Mouse (Mus musculus): ENCODE data around the gene Arhgap45. TPM values are rescaled to one million over a fixed set of nuclear protein-coding genes. Genes with fewer than 3 reads are reported as not detected.

The Arhgap45 gene
- polyA plus RNA-seq, 1 experiment from 2014 or later = 1.2 TPM

DNA sequence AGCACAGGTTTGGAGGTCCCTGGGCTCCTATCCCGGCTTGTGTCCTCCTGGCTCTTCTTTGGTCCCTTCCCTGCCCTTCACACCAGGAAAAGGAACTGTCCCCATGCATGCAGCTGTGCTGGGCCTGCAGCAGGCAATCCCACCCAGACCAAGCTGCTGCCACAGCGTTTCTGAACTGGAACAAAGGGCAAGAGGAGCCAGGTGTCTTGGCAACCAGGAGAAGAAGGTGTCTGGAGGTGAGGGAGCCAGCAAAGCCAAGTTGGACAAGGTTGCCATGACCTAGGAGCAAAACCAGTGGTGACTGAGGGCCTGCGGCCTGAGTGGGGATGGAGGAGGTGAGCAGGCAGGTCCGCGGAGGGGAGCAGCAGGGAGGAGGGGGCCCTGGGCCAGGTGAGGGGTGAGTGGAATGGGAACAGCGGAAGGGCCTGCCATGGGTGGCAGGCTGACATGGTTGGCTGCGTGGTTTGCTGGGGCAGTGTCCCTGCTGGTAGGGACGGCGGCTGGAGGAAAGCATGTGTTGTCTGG, 30.6 kb downstream of the Arhgap45 start, which contains the start of gene Gpx4:
Gpx4 (plus strand) TSS at position 126 of the 525 bp plus-strand sequence.
- Histone ChIP-seq H3K27ac (ENCODE audit: low read length) (no peak within 1 kb of the TSS), H3K9ac (ENCODE audit: low read depth, low read length) (no peak within 1 kb of the TSS), H3K27me3 (ENCODE audit: control insufficient read depth, insufficient read depth, low read depth, low read length) (no peaks in the 10 kb centered on the region), H3K36me3 (ENCODE audit: control insufficient read depth, insufficient read depth, low read length) (no peaks in the 10 kb centered on the region), H3K4me2 (ENCODE audit: low read length) (no peak within 1 kb of the TSS), H3K4me3 (ENCODE audit: low read depth, low read length) (no peak within 1 kb of the TSS), H3K4me1 (ENCODE audit: control insufficient read depth, insufficient read depth, low read length) (no peaks in the 10 kb centered on the region), H3K9me3 (replicated peaks; ENCODE audit: control insufficient read depth, low read length, poor library complexity, severe bottlenecking) (no peaks in the 10 kb centered on the region)
- 52% methylated on average over 9 of the region's 9 CpGs for WGBS
- ATAC-seq = no peak

DNA sequence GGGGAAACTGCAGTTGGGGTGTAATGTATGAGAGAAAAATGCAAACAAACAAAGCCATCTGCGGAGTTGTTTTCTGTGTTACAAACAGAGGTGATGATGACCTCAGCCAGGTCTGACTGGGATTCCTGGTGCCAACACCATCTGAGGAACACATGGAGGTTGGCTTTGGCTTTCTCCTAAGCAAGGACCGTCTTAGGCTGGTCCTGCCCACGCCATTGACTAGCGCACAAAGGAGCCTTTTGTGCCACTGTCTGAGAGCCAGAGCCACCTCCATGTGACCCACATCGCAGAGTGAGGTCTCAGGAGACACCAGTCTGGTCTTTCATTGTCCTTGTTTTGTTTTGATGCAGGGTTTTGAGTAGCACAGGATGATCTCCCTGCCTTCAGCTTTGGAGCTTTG, 31.9 kb downstream of the Arhgap45 start:
- H3K9me3 ChIP-seq (replicated peaks; ENCODE audit: control insufficient read depth, low read length, poor library complexity, severe bottlenecking) = no peaks in the 10 kb centered on the region
- ATAC-seq = no peak
- no peak overlapping the region for H3K4me3 ChIP-seq (ENCODE audit: low read depth, low read length)
- H3K27ac ChIP-seq (ENCODE audit: low read length) = no peak overlapping the region
- H3K4me1 ChIP-seq (ENCODE audit: control insufficient read depth, insufficient read depth, low read length) = peaks cover 2% of the 10 kb centered on the region; the same call in 1 of the 2 replicates
- no peak overlapping the region for H3K4me2 ChIP-seq (ENCODE audit: low read length)
- 10% methylated on average over 5 of the region's 5 CpGs for WGBS
- no peaks in the 10 kb centered on the region for H3K27me3 ChIP-seq (ENCODE audit: control insufficient read depth, insufficient read depth, low read depth, low read length)
- no peak overlapping the region for H3K9ac ChIP-seq (ENCODE audit: low read depth, low read length)
- H3K36me3 ChIP-seq (ENCODE audit: control insufficient read depth, insufficient read depth, low read length) = no peaks in the 10 kb centered on the region

- Histone ChIP-seq H3K27me3 (ENCODE audit: control insufficient read depth, insufficient read depth, low read depth, low read length) (no peaks in the 10 kb centered on the region), H3K9me3 (replicated peaks; ENCODE audit: control insufficient read depth, low read length, poor library complexity, severe bottlenecking) (no peaks in the 10 kb centered on the region), H3K4me1 (ENCODE audit: control insufficient read depth, insufficient read depth, low read length) (peaks cover 2% of the 10 kb centered on the region; the same call in 1 of the 2 replicates), H3K36me3 (ENCODE audit: control insufficient read depth, insufficient read depth, low read length) (no peaks in the 10 kb centered on the region), H3K4me3 (ENCODE audit: low read depth, low read length) (no peak overlapping the region), H3K27ac (ENCODE audit: low read length) (no peak overlapping the region), H3K9ac (ENCODE audit: low read depth, low read length) (no peak overlapping the region), H3K4me2 (ENCODE audit: low read length) (no peak overlapping the region)
- ATAC-seq = no peak
- WGBS = 69% methylated on average over 3 of the region's 3 CpGs
These were observed 32.4 kb downstream of the Arhgap45 start for GRCm38 (mm10) chr10:80048834-80049233.

DNA sequence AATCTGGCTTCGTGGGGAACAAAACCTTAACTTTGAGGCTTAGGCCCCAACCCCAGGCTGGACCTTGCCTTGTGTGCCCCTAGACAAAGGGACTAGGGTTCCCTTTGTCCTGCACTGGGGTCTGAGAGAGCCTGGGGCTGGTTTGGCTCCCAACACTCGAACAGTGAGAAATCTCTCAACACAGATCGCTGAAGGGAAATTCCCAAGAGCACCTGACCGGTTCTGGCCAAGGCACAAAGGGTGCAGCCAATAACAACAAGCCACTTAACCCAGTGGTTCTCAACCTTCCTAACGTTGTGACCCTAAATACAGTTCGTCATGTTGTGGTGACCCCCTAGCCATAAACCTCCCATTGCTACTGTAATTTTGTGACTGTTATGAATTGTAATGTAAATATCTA, 33.8 kb downstream of the Arhgap45 start:
- Histone ChIP-seq H3K4me2 (ENCODE audit: low read length) (no peak overlapping the region), H3K4me3 (ENCODE audit: low read depth, low read length) (no peak overlapping the region), H3K4me1 (ENCODE audit: control insufficient read depth, insufficient read depth, low read length) (peaks cover 10% of the 10 kb centered on the region), H3K9ac (ENCODE audit: low read depth, low read length) (no peak overlapping the region), H3K27me3 (ENCODE audit: control insufficient read depth, insufficient read depth, low read depth, low read length) (no peaks in the 10 kb centered on the region), H3K9me3 (replicated peaks; ENCODE audit: control insufficient read depth, low read length, poor library complexity, severe bottlenecking) (no peaks in the 10 kb centered on the region), H3K27ac (ENCODE audit: low read length) (no peak overlapping the region), H3K36me3 (ENCODE audit: control insufficient read depth, insufficient read depth, low read length) (no peaks in the 10 kb centered on the region)
- ATAC-seq = no peak
- 13% methylated on average over 6 of the region's 6 CpGs for WGBS

GRCm38 (mm10) chr10:80050885-80051617, 34.6 kb downstream of the Arhgap45 start:
- Histone ChIP-seq H3K9me3 (replicated peaks; ENCODE audit: control insufficient read depth, low read length, poor library complexity, severe bottlenecking) (no peaks in the 10 kb centered on the region), H3K9ac (ENCODE audit: low read depth, low read length) (no peak overlapping the region), H3K4me1 (ENCODE audit: control insufficient read depth, insufficient read depth, low read length) (peaks cover 13% of the 10 kb centered on the region), H3K4me2 (ENCODE audit: low read length) (no peak overlapping the region), H3K4me3 (ENCODE audit: low read depth, low read length) (no peak overlapping the region), H3K27me3 (ENCODE audit: control insufficient read depth, insufficient read depth, low read depth, low read length) (no peaks in the 10 kb centered on the region), H3K36me3 (ENCODE audit: control insufficient read depth, insufficient read depth, low read length) (no peaks in the 10 kb centered on the region), H3K27ac (ENCODE audit: low read length) (no peak overlapping the region)
- WGBS = 9% methylated on average over 15 of the region's 15 CpGs
- no peak for ATAC-seq

- H3K4me1 ChIP-seq (ENCODE audit: control insufficient read depth, insufficient read depth, low read length) = peaks cover 13% of the 10 kb centered on the region
- 19% methylated on average over 13 of the region's 14 CpGs for WGBS
- no peaks in the 10 kb centered on the region for H3K27me3 ChIP-seq (ENCODE audit: control insufficient read depth, insufficient read depth, low read depth, low read length)
- H3K27ac ChIP-seq (ENCODE audit: low read length) = no peak overlapping the region
- H3K9me3 ChIP-seq (replicated peaks; ENCODE audit: control insufficient read depth, low read length, poor library complexity, severe bottlenecking) = no peaks in the 10 kb centered on the region
- peaks cover 2% of the 10 kb centered on the region; the same call in 1 of the 2 replicates for H3K36me3 ChIP-seq (ENCODE audit: control insufficient read depth, insufficient read depth, low read length)
- no peak overlapping the region for H3K9ac ChIP-seq (ENCODE audit: low read depth, low read length)
- ATAC-seq = no peak
- H3K4me2 ChIP-seq (ENCODE audit: low read length) = no peak overlapping the region
- H3K4me3 ChIP-seq (ENCODE audit: low read depth, low read length) = no peak overlapping the region
These were observed 35.3 kb downstream of the Arhgap45 start for GRCm38 (mm10) chr10:80051618-80052373.

- peaks cover 13% of the 10 kb centered on the region for H3K4me1 ChIP-seq (ENCODE audit: control insufficient read depth, insufficient read depth, low read length)
- H3K4me3 ChIP-seq (ENCODE audit: low read depth, low read length) = no peak overlapping the region
- ATAC-seq = no peak
- no peak overlapping the region for H3K27ac ChIP-seq (ENCODE audit: low read length)
- peaks cover 8% of the 10 kb centered on the region for H3K36me3 ChIP-seq (ENCODE audit: control insufficient read depth, insufficient read depth, low read length)
- H3K9me3 ChIP-seq (replicated peaks; ENCODE audit: control insufficient read depth, low read length, poor library complexity, severe bottlenecking) = no peaks in the 10 kb centered on the region
- H3K9ac ChIP-seq (ENCODE audit: low read depth, low read length) = no peak overlapping the region
- H3K4me2 ChIP-seq (ENCODE audit: low read length) = no peak overlapping the region
- WGBS = 87% methylated on average over 5 of the region's 5 CpGs
- H3K27me3 ChIP-seq (ENCODE audit: control insufficient read depth, insufficient read depth, low read depth, low read length) = no peaks in the 10 kb centered on the region
These were observed 35.9 kb downstream of the Arhgap45 start for GRCm38 (mm10) chr10:80052374-80052764.

DNA sequence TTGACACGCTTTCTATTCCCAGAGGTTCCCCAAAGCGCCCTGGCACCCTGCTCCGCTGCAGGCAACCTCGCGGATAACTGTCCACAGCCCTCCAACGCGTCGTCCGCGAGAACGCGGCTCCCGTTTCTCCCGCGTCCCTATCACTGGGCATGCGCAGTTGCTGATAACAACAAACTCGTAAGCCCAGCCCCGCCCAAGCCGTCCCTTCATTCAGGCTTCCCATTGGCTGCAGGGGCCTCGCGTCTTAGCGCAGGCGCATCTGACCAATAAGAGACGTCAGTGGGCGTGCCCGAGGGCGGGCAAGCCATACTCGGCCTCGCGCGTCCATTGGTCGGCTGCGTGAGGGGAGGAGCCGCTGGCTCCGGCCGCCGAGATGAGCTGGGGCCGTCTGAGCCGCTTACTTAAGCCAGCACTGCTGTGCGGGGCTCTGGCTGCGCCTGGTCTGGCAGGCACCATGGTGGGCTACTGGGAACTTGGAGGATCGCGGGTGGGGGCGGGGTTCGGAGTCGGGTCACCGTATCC, 36.9 kb downstream of the Arhgap45 start:
- ATAC-seq = peak; percentile 97
- Histone ChIP-seq H3K36me3 (ENCODE audit: control insufficient read depth, insufficient read depth, low read length) (peaks cover 15% of the 10 kb centered on the region), H3K4me1 (ENCODE audit: control insufficient read depth, insufficient read depth, low read length) (peaks cover 13% of the 10 kb centered on the region), H3K27me3 (ENCODE audit: control insufficient read depth, insufficient read depth, low read depth, low read length) (no peaks in the 10 kb centered on the region), H3K4me3 (ENCODE audit: low read depth, low read length) (peak overlapping the region; percentile 54), H3K27ac (ENCODE audit: low read length) (peak overlapping the region; percentile 86), H3K4me2 (ENCODE audit: low read length) (peak overlapping the region; percentile 79), H3K9ac (ENCODE audit: low read depth, low read length) (peak overlapping the region; percentile 78), H3K9me3 (replicated peaks; ENCODE audit: control insufficient read depth, low read length, poor library complexity, severe bottlenecking) (no peaks in the 10 kb centered on the region)
- WGBS = under 1% methylated on average over 47 of the region's 47 CpGs

Measured in midbrain, embryonic 16.5 days (tissue).